8 mouse cellular contexts compared by ENCODE assay signal in genomic region chr10:43021017-43021416, GRCm38 (mm10).
DNase-seq lines count a peak whose midpoint lies in the region; ATAC-seq lines count a peak whose summit lies in the region.

No protein-coding gene starts in this region.

- no peak overlapping the region for H3K27ac ChIP-seq in heart, embryonic 14.5 days (replicated peaks in 1 of 2; ENCODE audit: control insufficient read depth in 1 of 2, insufficient read depth in 1 of 2, low read depth in 2 of 2, low read length in 2 of 2)
- H3K27ac ChIP-seq in forebrain, embryonic 10.5 days: peak overlapping the region; percentile 64
- H3K27ac ChIP-seq in liver, embryonic 12.5 days: no peak overlapping the region

- 5% methylated on average over 35 of the region's 35 CpGs for WGBS in heart, embryonic 14.5 days
- 2% methylated on average over 35 of the region's 35 CpGs for WGBS in forebrain, embryonic 10.5 days
- WGBS in liver, embryonic 12.5 days (ENCODE audit: insufficient replicate concordance): 2% methylated on average over 35 of the region's 35 CpGs

- peak; percentile 23; the same call in 1 of the 2 replicates for ATAC-seq in heart, embryonic 14.5 days (ENCODE audit: insufficient number of reproducible peaks, insufficient read depth, low FRiP score, low read depth)
- no peak for ATAC-seq in liver, embryonic 12.5 days
- no peak for ATAC-seq in megakaryocyte progenitor cell, adult 5-6 weeks (replicated peaks; ENCODE audit: poor library complexity)

- H3K36me3 ChIP-seq in heart, embryonic 14.5 days (ENCODE audit: control insufficient read depth, insufficient read depth, low read length): no peaks in the 10 kb centered on the region
- peaks cover 14% of the 10 kb centered on the region; the same call in 1 of the 2 replicates for H3K36me3 ChIP-seq in forebrain, embryonic 10.5 days (replicated peaks)
- H3K36me3 ChIP-seq in liver, embryonic 12.5 days: no peaks in the 10 kb centered on the region

- peaks cover 32% of the 10 kb centered on the region for H3K27me3 ChIP-seq in heart, embryonic 14.5 days (ENCODE audit: control insufficient read depth, insufficient read depth, low read length)
- peaks cover 88% of the 10 kb centered on the region for H3K27me3 ChIP-seq in forebrain, embryonic 10.5 days (ENCODE audit: poor library complexity, severe bottlenecking)
- peaks cover 88% of the 10 kb centered on the region for H3K27me3 ChIP-seq in liver, embryonic 12.5 days (replicated peaks)

- H3K9me3 ChIP-seq in heart, embryonic 14.5 days (ENCODE audit: control insufficient read depth, low read length): no peaks in the 10 kb centered on the region
- H3K9me3 ChIP-seq in forebrain, embryonic 10.5 days: no peaks in the 10 kb centered on the region
- no peaks in the 10 kb centered on the region for H3K9me3 ChIP-seq in liver, embryonic 12.5 days (replicated peaks)

- peak overlapping the region; percentile 63 to 68 for H3K4me3 ChIP-seq in heart, embryonic 14.5 days (ENCODE audit: control insufficient read depth in 1 of 2, insufficient read depth in 1 of 2, low read depth in 1 of 2, low read length in 2 of 2)
- peak overlapping the region; percentile 68 for H3K4me3 ChIP-seq in forebrain, embryonic 10.5 days
- peak overlapping the region; percentile 51 for H3K4me3 ChIP-seq in liver, embryonic 12.5 days

- no peak for DNase-seq in heart, adult 8-10 months (ENCODE audit: low spot score)
- DNase-seq in adrenal gland, postnatal 25 days: peak; percentile 37
- DNase-seq in forebrain, embryonic 10.5 days (ENCODE audit: extremely low spot score, low spot score): no peak
- DNase-seq in B cell, adult 2 months: no peak
- no peak for DNase-seq in frontal cortex, adult 2 months (ENCODE audit: extremely low spot score in 1 of 2, low spot score in 1 of 2)

- H3K9ac ChIP-seq in heart, embryonic 14.5 days (ENCODE audit: low read length): peak overlapping the region; percentile 76
- H3K9ac ChIP-seq in liver, embryonic 12.5 days: no peak overlapping the region

- H3K4me1 ChIP-seq in heart, embryonic 14.5 days (ENCODE audit: control insufficient read depth in 2 of 2, insufficient read depth in 2 of 2, low read length in 2 of 2): peaks cover 3 to 17% of the 10 kb centered on the region in 2 experiments; a peak in 3 of 4 replicates
- H3K4me1 ChIP-seq in forebrain, embryonic 10.5 days: peaks cover 20% of the 10 kb centered on the region
- H3K4me1 ChIP-seq in liver, embryonic 12.5 days: 0 out of 2 replicates have a peak, but pooled peaks cover 12% of the 10 kb centered on the region

- peak overlapping the region; percentile 99 for H3K4me2 ChIP-seq in heart, embryonic 14.5 days (ENCODE audit: low read length)
- H3K4me2 ChIP-seq in liver, embryonic 12.5 days: peak overlapping the region; percentile 69
